Mouse (Mus musculus) MEL (cell line): Measurements from ENCODE around the gene Xpnpep3. TPM values are rescaled to one million over a fixed set of nuclear protein-coding genes. Genes with fewer than 3 reads are reported as not detected.

Source experiments
- DNase-seq: peaks from one replicate; pipeline ENCODE4 v3.0.0; 2011; ENCODE audit warnings: low read depth, low spot score
- H3K27ac ChIP-seq: 2 replicates; pipeline ENCODE4 v1.5.1; 2012; ENCODE audit warnings: low read depth, mild to moderate bottlenecking, control low read depth, low read length, moderate library complexity; ENCODE audit not compliant: control insufficient read depth
- H3K27me3 ChIP-seq, 2 experiments: fragments of 150-350 bp in 1 of 2; sonication (generic) in 1 of 2; 2 replicates each; pipeline ENCODE4 v1.6.1; 2012; ENCODE audit warnings: low read length in 2 of 2, mild to moderate bottlenecking in 2 of 2, improper control_type of control experiment in 1 of 2, moderate library complexity in 1 of 2; ENCODE audit not compliant: insufficient read depth in 2 of 2, control insufficient read depth in 1 of 2
- H3K36me3 ChIP-seq, 2 experiments: 2 replicates each; pipeline ENCODE4 v1.6.1; 2012 to 2014; ENCODE audit warnings: low read length in 2 of 2, improper control_type of control experiment in 1 of 2, inconsistent platforms in 1 of 2, mild to moderate bottlenecking in 1 of 2; ENCODE audit not compliant: insufficient read depth in 2 of 2, control insufficient read depth in 1 of 2
- H3K4me1 ChIP-seq, 2 experiments: fragments of 150-350 bp in 1 of 2; sonication (generic) in 1 of 2; 2 replicates each; pipeline ENCODE4 v1.6.1; 2012; ENCODE audit warnings: low read length in 2 of 2, improper control_type of control experiment in 1 of 2, mild to moderate bottlenecking in 1 of 2; ENCODE audit not compliant: insufficient read depth in 2 of 2, control insufficient read depth in 1 of 2
- H3K4me3 ChIP-seq, 2 experiments: fragments of 150-350 bp in 1 of 2; sonication (generic) in 1 of 2; 2 replicates each; pipeline ENCODE4 v1.5.1; 2012; ENCODE audit warnings: low read depth in 2 of 2, low read length in 2 of 2, mild to moderate bottlenecking in 2 of 2, moderate library complexity in 2 of 2, control low read depth in 1 of 2, improper control_type of control experiment in 1 of 2; ENCODE audit not compliant: control insufficient read depth in 1 of 2, insufficient read depth in 1 of 2
- H3K79me2 ChIP-seq: 2 replicates; pipeline ENCODE4 v1.6.1; 2012; ENCODE audit warnings: mild to moderate bottlenecking, low read length, moderate library complexity; ENCODE audit not compliant: control insufficient read depth, poor library complexity, insufficient read depth
- H3K9ac ChIP-seq: 2 replicates; pipeline ENCODE4 v1.6.1; 2012; ENCODE audit warnings: low read depth, mild to moderate bottlenecking, control low read depth, low read length, moderate library complexity; ENCODE audit not compliant: control insufficient read depth, poor library complexity, severe bottlenecking
- H3K9me3 ChIP-seq: fragments of 150-350 bp; sonication (generic); replicated peaks from 2 replicates; pipeline ENCODE4 v1.6.1; 2012; ENCODE audit warnings: mild to moderate bottlenecking, low read length, improper control_type of control experiment, moderate library complexity; ENCODE audit not compliant: insufficient read depth
- BHLHE40 ChIP-seq: IDR thresholded peaks from 2 replicates; pipeline ENCODE4 v1.6.1; 2012; ENCODE audit warnings: low read depth, mild to moderate bottlenecking, inconsistent platforms, low read length, improper control_type of control experiment, borderline replicate concordance
- CHD1 ChIP-seq: IDR thresholded peaks from 2 replicates; pipeline ENCODE4 v1.6.1; 2012; ENCODE audit warnings: low read depth, mild to moderate bottlenecking, inconsistent platforms, low read length, improper control_type of control experiment
- CTCF ChIP-seq, 3 experiments: IDR thresholded peaks in 2 of 3; conservative IDR thresholded peaks in 1 of 3; 2 replicates each; pipeline ENCODE4 v1.5.1; 2011 to 2012; ENCODE audit warnings: low read length in 3 of 3, low read depth in 2 of 3, mild to moderate bottlenecking in 2 of 3, improper control_type of control experiment in 1 of 3, inconsistent platforms in 1 of 3, mixed read lengths in 1 of 3, moderate library complexity in 1 of 3; ENCODE audit not compliant: control insufficient read depth in 1 of 3, insufficient read depth in 1 of 3, poor library complexity in 1 of 3, severe bottlenecking in 1 of 3
- E2F4 ChIP-seq: IDR thresholded peaks from 2 replicates; pipeline ENCODE4 v1.6.1; 2011; ENCODE audit warnings: low read depth, low read length, improper control_type of control experiment, borderline replicate concordance
- ELF1 ChIP-seq: IDR thresholded peaks from 2 replicates; pipeline ENCODE4 v1.6.1; 2014; ENCODE audit warnings: low read depth, mild to moderate bottlenecking, inconsistent platforms, low read length, improper control_type of control experiment, moderate library complexity
- EP300 ChIP-seq, 2 experiments: IDR thresholded peaks; 2 replicates each; pipeline ENCODE4 v1.6.1; 2011; ENCODE audit warnings: improper control_type of control experiment in 2 of 2, low read length in 2 of 2, low read depth in 1 of 2, mild to moderate bottlenecking in 1 of 2
- GATA1 ChIP-seq: IDR thresholded peaks from 2 replicates; pipeline ENCODE4 v1.6.1; 2011; ENCODE audit warnings: low read depth, low read length, improper control_type of control experiment
- JUND ChIP-seq: IDR thresholded peaks from 2 replicates; pipeline ENCODE4 v1.6.1; 2011; ENCODE audit warnings: low read depth, mild to moderate bottlenecking, improper control_type of control experiment, low read length
- KAT2A ChIP-seq: conservative IDR thresholded peaks from 2 replicates; pipeline ENCODE4 v1.6.1; 2012; ENCODE audit warnings: low read depth, low read length, improper control_type of control experiment, inconsistent platforms
- MEF2A ChIP-seq: IDR thresholded peaks from 2 replicates; pipeline ENCODE4 v1.6.1; 2014; ENCODE audit warnings: low read depth, mild to moderate bottlenecking, inconsistent platforms, low read length, improper control_type of control experiment; ENCODE audit not compliant: poor library complexity, insufficient replicate concordance, severe bottlenecking; ENCODE audit errors: extremely low read depth
- MXI1 ChIP-seq: IDR thresholded peaks from 2 replicates; pipeline ENCODE4 v1.6.1; 2011; ENCODE audit warnings: mild to moderate bottlenecking, low read depth, low read length, improper control_type of control experiment
- MYC ChIP-seq: IDR thresholded peaks from 2 replicates; pipeline ENCODE4 v1.6.1; 2011; ENCODE audit warnings: low read depth, mild to moderate bottlenecking, low read length, improper control_type of control experiment, moderate library complexity
- NELFE ChIP-seq: IDR thresholded peaks from 2 replicates; pipeline ENCODE4 v1.6.1; 2011; ENCODE audit warnings: low read depth, low read length, improper control_type of control experiment
- POLR2A ChIP-seq, 2 experiments: IDR thresholded peaks; 2 replicates each; pipeline ENCODE4 v1.6.1; 2011 to 2012; ENCODE audit warnings: low read length in 2 of 2, mild to moderate bottlenecking in 2 of 2, control low read depth in 1 of 2, improper control_type of control experiment in 1 of 2, low read depth in 1 of 2, moderate library complexity in 1 of 2; ENCODE audit not compliant: control insufficient read depth in 1 of 2, insufficient read depth in 1 of 2, poor library complexity in 1 of 2
- POLR2AphosphoS2 ChIP-seq: IDR thresholded peaks from 2 replicates; pipeline ENCODE4 v1.6.1; 2011; ENCODE audit warnings: low read length, improper control_type of control experiment
- RAD21 ChIP-seq: IDR thresholded peaks from 2 replicates; pipeline ENCODE4 v1.6.1; 2011; ENCODE audit warnings: mild to moderate bottlenecking, low read depth, low read length, improper control_type of control experiment
- SIN3A ChIP-seq: IDR thresholded peaks from 2 replicates; pipeline ENCODE4 v1.6.1; 2012; ENCODE audit warnings: low read length, improper control_type of control experiment, inconsistent platforms
- TAL1 ChIP-seq: IDR thresholded peaks from 2 replicates; pipeline ENCODE4 v1.6.1; 2012; ENCODE audit warnings: mild to moderate bottlenecking, inconsistent platforms, low read length, moderate library complexity, mixed read lengths
- TBP ChIP-seq: IDR thresholded peaks from 2 replicates; pipeline ENCODE4 v1.8.0; 2011; ENCODE audit warnings: low read depth, low read length, improper control_type of control experiment
- TCF12 ChIP-seq: IDR thresholded peaks from 2 replicates; pipeline ENCODE4 v1.6.1; 2014; ENCODE audit warnings: low read depth, mild to moderate bottlenecking, inconsistent platforms, low read length, improper control_type of control experiment, moderate library complexity
- USF1 ChIP-seq: IDR thresholded peaks from 2 replicates; pipeline ENCODE4 v1.6.1; 2014; ENCODE audit warnings: low read depth, mild to moderate bottlenecking, inconsistent platforms, low read length, improper control_type of control experiment, moderate library complexity
- USF2 ChIP-seq, 2 experiments: IDR thresholded peaks; 2 replicates each; pipeline ENCODE4 v1.6.1; 2011 to 2012; ENCODE audit warnings: improper control_type of control experiment in 2 of 2, low read length in 2 of 2, borderline replicate concordance in 1 of 2, inconsistent platforms in 1 of 2, low read depth in 1 of 2, mild to moderate bottlenecking in 1 of 2; ENCODE audit not compliant: insufficient read depth in 1 of 2
- ZC3H11A ChIP-seq: IDR thresholded peaks from 2 replicates; pipeline ENCODE4 v1.6.1; 2012; ENCODE audit warnings: low read depth, mild to moderate bottlenecking, inconsistent platforms, low read length, improper control_type of control experiment
- ZKSCAN1 ChIP-seq: IDR thresholded peaks from 2 replicates; pipeline ENCODE4 v1.6.1; 2012; ENCODE audit warnings: low read depth, mild to moderate bottlenecking, inconsistent platforms, low read length, improper control_type of control experiment, moderate library complexity
- ZMIZ1 ChIP-seq: IDR thresholded peaks from 2 replicates; pipeline ENCODE4 v1.6.1; 2012; ENCODE audit warnings: low read depth, mild to moderate bottlenecking, inconsistent platforms, low read length, improper control_type of control experiment, moderate library complexity
- ZNF384 ChIP-seq: IDR thresholded peaks from 2 replicates; pipeline ENCODE4 v1.6.1; 2012; ENCODE audit warnings: low read depth, mild to moderate bottlenecking, inconsistent platforms, low read length, improper control_type of control experiment
- polyA plus RNA-seq, 2 experiments: library from polyadenylated mRNA; stranded (reverse) in 1 of 2; unstranded in 1 of 2; fragments of >175 nt in 1 of 2; fragments of >200 nt in 1 of 2; gene quantifications; 2 replicates each; pipeline versions ENCODE4 v1.2.1 to v1.2.4; 2012; ENCODE audit warnings: low replicate concordance in 2 of 2, low read depth in 1 of 2; ENCODE audit not compliant: insufficient read length in 2 of 2, insufficient read depth in 1 of 2, missing spikeins in 1 of 2
- total RNA-seq: library from RNA; depleted of rRNA; stranded (reverse); fragments of 300-350 nt; gene quantifications from 2 replicates; pipeline ENCODE4 v1.2.3, GENCODE M21; 2012

The Xpnpep3 gene
- total and polyA plus RNA-seq, 3 experiments = 10.2 to 88.4 (median 13.1) TPM

GRCm38 (mm10) chr15:81405008-81405407 lies 5.1 kb downstream of the Xpnpep3 start:
- no peak for DNase-seq
- H3K4me1 ChIP-seq = peaks cover 0 to 3% of the 10 kb centered on the region in 2 experiments; a peak in 1 of 4 replicates
- peaks cover 0 to 7% of the 10 kb centered on the region in 2 experiments; a peak in 3 of 4 replicates for H3K36me3 ChIP-seq
- H3K9me3 ChIP-seq = no peaks in the 10 kb centered on the region
- H3K4me3 ChIP-seq = no peak overlapping the region
- no peak overlapping the region for H3K27ac ChIP-seq
- no peak overlapping the region for H3K9ac ChIP-seq
- H3K79me2 ChIP-seq = peaks cover 24% of the 10 kb centered on the region
- TF ChIP-seq ZKSCAN1 = no peak
- no peak for TF ChIP-seq MXI1
- TF ChIP-seq MYC = no peak
- no peak for TF ChIP-seq TBP
- no peak for TF ChIP-seq EP300 (IDR thresholded peaks at IDR 0.05; ENCODE audit: low read depth in 1 of 2, low read length in 2 of 2)
- no peak for TF ChIP-seq KAT2A
- no peak for TF ChIP-seq USF2 (IDR thresholded peaks at IDR 0.05; ENCODE audit: borderline replicate concordance in 1 of 2, insufficient read depth in 1 of 2, low read depth in 1 of 2, low read length in 2 of 2)
- TF ChIP-seq CTCF (IDR thresholded peaks at IDR 0.05 in 2 of 3, conservative IDR thresholded peaks at IDR 0.05 in 1 of 3; ENCODE audit: control insufficient read depth in 1 of 3, insufficient read depth in 1 of 3, low read depth in 2 of 3, low read length in 3 of 3, poor library complexity in 1 of 3, severe bottlenecking in 1 of 3) = no peak
- no peak for TF ChIP-seq SIN3A
- no peak for TF ChIP-seq CHD1
- TF ChIP-seq BHLHE40 = no peak
- no peak for TF ChIP-seq ELF1
- TF ChIP-seq POLR2AphosphoS2 = no peak
- no peak for TF ChIP-seq ZMIZ1
- no peak for TF ChIP-seq E2F4
- TF ChIP-seq JUND = no peak
- no peak for TF ChIP-seq RAD21
- TF ChIP-seq ZC3H11A = no peak
- H3K27me3 ChIP-seq = no peaks in the 10 kb centered on the region

- H3K9me3 ChIP-seq = no peaks in the 10 kb centered on the region
- no peak for DNase-seq
- H3K36me3 ChIP-seq = no peaks in the 10 kb centered on the region; a peak in 2 of 4 replicates
- no peaks in the 10 kb centered on the region for H3K27me3 ChIP-seq
- TF ChIP-seq MXI1 (no peak), ZNF384 (no peak), POLR2A (IDR thresholded peaks at IDR 0.05; ENCODE audit: control insufficient read depth in 1 of 2, insufficient read depth in 1 of 2, low read depth in 1 of 2, low read length in 2 of 2, poor library complexity in 1 of 2) (no peak), KAT2A (no peak), CHD1 (no peak), MEF2A (no peak), E2F4 (no peak), BHLHE40 (no peak), TCF12 (no peak), TAL1 (no peak), TBP (no peak), SIN3A (no peak), POLR2AphosphoS2 (no peak), NELFE (no peak), USF1 (no peak), MYC (no peak), ZMIZ1 (no peak), CTCF (IDR thresholded peaks at IDR 0.05 in 2 of 3, conservative IDR thresholded peaks at IDR 0.05 in 1 of 3; ENCODE audit: control insufficient read depth in 1 of 3, insufficient read depth in 1 of 3, low read depth in 2 of 3, low read length in 3 of 3, poor library complexity in 1 of 3, severe bottlenecking in 1 of 3) (no peak), GATA1 (no peak)
- no peak within 1 kb of the TSS for H3K27ac ChIP-seq
- H3K4me1 ChIP-seq = no peaks in the 10 kb centered on the region
- H3K9ac ChIP-seq = no peak within 1 kb of the TSS
- peaks cover 6% of the 10 kb centered on the region; the same call in 1 of the 2 replicates for H3K79me2 ChIP-seq
- H3K4me3 ChIP-seq = no peak within 1 kb of the TSS
Measured at GRCm38 (mm10) chr15:81408199-81408598, 8.3 kb downstream of the Xpnpep3 start, which contains the start of gene Dnajb7. Gene Dnajb7, minus strand, starts transcription at chr15:81408299.
